Mouse (Mus musculus) heart, embryonic 16.5 days (tissue): ENCODE measurements around the gene Hes2. TPM values are rescaled to one million over a fixed set of nuclear protein-coding genes. Genes with fewer than 3 reads are reported as not detected.
A peak's percentile ranks its signal among the peaks of the same experiment; 100 is the strongest.

Experiments used
- ATAC-seq: fragments of 200-750 bp; cut with Nextera tagmentation; replicated peaks from 2 replicates; pipeline ENCODE4 v1.8.0; 2017; ENCODE audit warnings: moderate number of reproducible peaks; ENCODE audit not compliant: insufficient read depth, low FRiP score; ENCODE audit errors: extremely low read depth
- H3K27ac ChIP-seq: fragments of 300-500 bp; sonication (generic); 2 replicates; pipeline ENCODE4 v1.5.1; 2014; ENCODE audit warnings: mild to moderate bottlenecking, low read length, control low read depth, moderate library complexity
- H3K27me3 ChIP-seq: fragments of 300-500 bp; sonication (generic); 2 replicates; pipeline ENCODE4 v1.6.1; 2014; ENCODE audit warnings: low read length, mixed read lengths; ENCODE audit not compliant: control insufficient read depth, insufficient read depth
- H3K36me3 ChIP-seq: fragments of 300-500 bp; sonication (generic); 2 replicates; pipeline ENCODE4 v1.6.1; 2014; ENCODE audit not compliant: control insufficient read depth, insufficient read depth
- H3K4me1 ChIP-seq: fragments of 300-500 bp; sonication (generic); 2 replicates; pipeline ENCODE4 v1.6.1; 2014; ENCODE audit warnings: low read length, mixed read lengths; ENCODE audit not compliant: control insufficient read depth, insufficient read depth
- H3K4me2 ChIP-seq: fragments of 300-500 bp; sonication (generic); 2 replicates; pipeline ENCODE4 v1.6.1; 2014; ENCODE audit warnings: low read depth, mild to moderate bottlenecking, control low read depth, low read length
- H3K4me3 ChIP-seq: fragments of 300-500 bp; sonication (generic); 2 replicates; pipeline ENCODE4 v1.5.1; 2014; ENCODE audit warnings: mild to moderate bottlenecking, control low read depth, low read length
- H3K9ac ChIP-seq: fragments of 300-500 bp; sonication (generic); 2 replicates; pipeline ENCODE4 v1.6.1; 2014; ENCODE audit warnings: low read length, control low read depth
- H3K9me3 ChIP-seq: fragments of 300-500 bp; sonication (generic); replicated peaks from 2 replicates; pipeline ENCODE4 v1.6.1; 2016; ENCODE audit warnings: low read length; ENCODE audit not compliant: control insufficient read depth
- WGBS: fragments of 180-500 bp; shearing (Covaris S2); extraction: QIAGEN DNeasy Blood & Tissue Kit; methylation state at CpG from one replicate; pipeline ENCODE4 v1.1.7; 2014; 5-methylcytosine and 5-hydroxymethylcytosine counted together
- polyA plus RNA-seq: library from polyadenylated mRNA; unstranded; fragments of >200 nt; fragmentation: Nextera tagmentation; extraction: Ambion mirVana; gene quantifications from 2 replicates; pipeline ENCODE4 v1.2.1, GENCODE M21; 2015

Gene Hes2
- polyA plus RNA-seq, 1 experiment from 2014 or later: 0.14 TPM

DNA sequence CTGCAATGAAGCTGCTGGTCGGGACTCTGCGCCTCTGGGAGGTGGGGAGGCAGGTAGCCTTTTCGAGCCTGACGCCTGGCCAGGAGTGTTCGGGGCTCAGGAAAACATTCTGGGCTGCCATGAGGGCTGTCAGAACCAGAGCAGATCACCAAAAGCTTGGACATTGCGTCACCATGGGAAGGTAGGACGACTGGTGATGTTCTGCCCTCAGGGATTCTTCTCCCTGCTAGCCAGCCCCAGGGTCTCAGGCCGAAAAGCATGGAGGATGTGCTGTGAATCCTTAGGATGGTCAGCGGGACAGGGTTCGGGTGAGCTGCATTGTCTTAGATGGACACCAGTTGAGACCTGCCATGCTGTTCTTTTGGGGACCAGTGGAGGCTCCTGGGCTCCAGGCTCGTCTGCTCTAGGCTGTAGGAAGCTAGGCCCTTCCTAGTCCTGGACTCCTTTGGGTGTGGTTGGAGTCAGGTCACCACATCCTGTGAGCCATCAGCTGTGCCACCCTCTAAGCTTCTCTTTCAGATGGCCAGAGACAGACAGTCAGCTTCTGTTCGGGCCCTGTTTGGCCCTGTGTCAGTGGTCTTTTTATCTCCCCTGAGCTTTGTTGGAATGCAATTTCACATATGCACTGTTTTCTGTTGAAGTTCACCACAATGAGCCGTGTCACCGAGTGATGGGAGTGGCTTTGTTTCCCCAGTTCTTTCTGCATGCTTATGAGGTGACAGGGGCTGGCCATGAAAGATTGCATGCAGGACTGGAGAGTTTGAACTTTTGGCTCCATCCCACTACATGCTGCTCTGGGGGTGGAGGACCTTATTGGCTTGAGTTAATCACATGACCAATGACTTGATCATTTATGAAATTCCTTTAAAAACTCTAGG is 27.8 kb downstream of the Hes2 start:
- Histone ChIP-seq H3K27me3 (no peaks in the 10 kb centered on the region), H3K4me3 (peak overlapping the region; percentile 51), H3K9ac (peak overlapping the region; percentile 77), H3K27ac (peak overlapping the region; percentile 96), H3K4me1 (peaks cover 52% of the 10 kb centered on the region), H3K4me2 (peak overlapping the region; percentile 77), H3K9me3 (no peaks in the 10 kb centered on the region), H3K36me3 (no peaks in the 10 kb centered on the region)
- WGBS: 22% methylated on average over 14 of the region's 14 CpGs
- peak; percentile 7; the same call in 1 of the 2 replicates for ATAC-seq

DNA sequence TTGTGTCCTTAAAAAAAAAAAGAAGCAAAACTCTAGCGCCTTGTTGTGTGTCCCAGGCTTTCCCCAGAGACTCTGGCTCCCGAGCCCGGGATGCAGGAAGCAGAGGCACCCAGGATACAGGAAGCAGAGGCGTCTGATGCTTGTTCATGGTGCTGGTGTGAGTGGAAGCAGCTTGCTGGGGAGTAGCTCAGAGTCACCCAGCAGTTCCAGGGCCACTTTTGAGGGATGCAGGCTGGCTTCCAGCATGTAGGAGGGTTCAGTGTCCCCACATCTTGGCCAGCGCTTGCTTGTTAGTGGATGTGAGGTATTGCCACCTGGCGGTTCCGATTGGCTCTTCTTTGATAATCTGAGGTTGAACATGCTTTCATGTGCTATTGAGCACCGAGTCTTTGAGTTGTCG is 28.5 kb downstream of the Hes2 start:
- Histone ChIP-seq H3K27ac (peak overlapping the region; percentile 96), H3K27me3 (no peaks in the 10 kb centered on the region), H3K4me3 (peak overlapping the region; percentile 51), H3K9ac (peak overlapping the region; percentile 77; the same call in 1 of the 2 replicates), H3K4me1 (peaks cover 52% of the 10 kb centered on the region), H3K36me3 (no peaks in the 10 kb centered on the region), H3K9me3 (no peaks in the 10 kb centered on the region), H3K4me2 (peak overlapping the region; percentile 77)
- WGBS: 75% methylated on average over 9 of the region's 9 CpGs
- ATAC-seq: no peak

DNA sequence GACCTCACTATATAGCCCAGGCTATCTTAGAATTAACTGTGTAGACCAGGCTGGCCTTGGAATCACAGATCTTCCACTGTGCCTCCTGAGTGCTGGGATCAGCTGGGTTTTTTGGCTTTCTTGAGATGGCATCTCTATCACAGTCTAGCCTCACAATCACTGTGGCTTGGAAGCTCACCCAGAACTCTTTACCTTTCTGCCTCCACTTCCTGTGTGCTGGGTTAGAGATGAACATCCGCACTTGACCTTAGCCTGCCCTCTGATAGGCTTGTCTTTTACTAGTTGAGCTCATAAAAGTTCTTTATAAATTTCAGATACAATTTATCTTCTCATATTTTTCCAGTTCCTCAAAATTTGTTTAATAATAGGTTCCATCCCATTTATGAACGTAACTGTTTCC is 30.0 kb downstream of the Hes2 start:
- Histone ChIP-seq H3K9ac (no peak overlapping the region), H3K9me3 (no peaks in the 10 kb centered on the region), H3K4me2 (no peak overlapping the region), H3K27ac (no peak overlapping the region), H3K36me3 (no peaks in the 10 kb centered on the region), H3K4me1 (peaks cover 52% of the 10 kb centered on the region), H3K27me3 (no peaks in the 10 kb centered on the region), H3K4me3 (no peak overlapping the region)
- WGBS: 91% methylated on average over 2 of the region's 2 CpGs
- ATAC-seq: no peak

DNA sequence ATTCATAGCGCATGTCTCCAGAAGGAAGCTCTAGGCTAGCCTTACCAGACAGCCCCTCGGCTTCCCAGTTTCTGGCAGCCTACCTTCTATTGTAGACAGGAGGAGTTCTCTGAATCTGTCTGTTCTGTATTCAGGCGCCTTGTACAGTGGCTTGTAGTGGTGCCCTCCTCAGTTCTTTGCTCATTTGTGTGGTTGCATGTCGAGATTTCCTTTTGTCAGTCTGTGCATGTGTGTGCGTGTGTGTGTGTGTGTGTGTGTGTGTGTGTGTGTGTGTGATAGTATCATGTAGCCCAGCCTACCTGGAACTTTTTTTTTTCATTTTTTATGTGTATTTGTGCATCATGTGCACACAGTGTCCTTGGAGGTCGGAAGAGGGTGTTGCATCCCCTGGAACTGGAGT is 30.4 kb downstream of the Hes2 start:
- Histone ChIP-seq H3K4me1 (peaks cover 52% of the 10 kb centered on the region), H3K27me3 (no peaks in the 10 kb centered on the region), H3K9ac (no peak overlapping the region), H3K4me3 (no peak overlapping the region), H3K9me3 (no peaks in the 10 kb centered on the region), H3K27ac (no peak overlapping the region), H3K36me3 (no peaks in the 10 kb centered on the region), H3K4me2 (no peak overlapping the region)
- WGBS: 84% methylated on average over 6 of the region's 6 CpGs
- no peak for ATAC-seq

DNA sequence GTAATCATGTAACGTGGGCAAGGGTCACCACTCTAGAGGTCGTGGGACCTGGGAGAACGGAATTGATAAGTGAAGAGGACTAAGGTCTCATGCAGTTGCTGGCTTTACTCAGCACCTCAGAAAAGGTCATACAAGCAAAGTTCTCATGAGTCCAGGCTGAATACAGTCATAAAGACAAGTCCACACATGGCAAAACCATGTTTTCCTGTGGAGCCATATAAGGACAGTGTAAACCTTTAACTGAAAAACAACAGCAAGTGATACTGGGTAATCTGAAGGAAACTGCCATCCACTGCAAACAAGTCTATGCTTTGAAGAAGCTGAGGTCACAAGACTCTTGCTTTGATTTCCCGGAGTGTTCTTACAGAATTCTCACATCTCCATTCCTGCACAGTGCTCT is 31.0 kb downstream of the Hes2 start:
- Histone ChIP-seq H3K27me3 (no peaks in the 10 kb centered on the region), H3K4me3 (no peak overlapping the region), H3K27ac (peak overlapping the region; percentile 17), H3K4me1 (peaks cover 48% of the 10 kb centered on the region), H3K9ac (no peak overlapping the region), H3K9me3 (no peaks in the 10 kb centered on the region), H3K36me3 (no peaks in the 10 kb centered on the region), H3K4me2 (no peak overlapping the region)
- no peak for ATAC-seq
- 56% methylated on average over 4 of the region's 4 CpGs for WGBS

DNA sequence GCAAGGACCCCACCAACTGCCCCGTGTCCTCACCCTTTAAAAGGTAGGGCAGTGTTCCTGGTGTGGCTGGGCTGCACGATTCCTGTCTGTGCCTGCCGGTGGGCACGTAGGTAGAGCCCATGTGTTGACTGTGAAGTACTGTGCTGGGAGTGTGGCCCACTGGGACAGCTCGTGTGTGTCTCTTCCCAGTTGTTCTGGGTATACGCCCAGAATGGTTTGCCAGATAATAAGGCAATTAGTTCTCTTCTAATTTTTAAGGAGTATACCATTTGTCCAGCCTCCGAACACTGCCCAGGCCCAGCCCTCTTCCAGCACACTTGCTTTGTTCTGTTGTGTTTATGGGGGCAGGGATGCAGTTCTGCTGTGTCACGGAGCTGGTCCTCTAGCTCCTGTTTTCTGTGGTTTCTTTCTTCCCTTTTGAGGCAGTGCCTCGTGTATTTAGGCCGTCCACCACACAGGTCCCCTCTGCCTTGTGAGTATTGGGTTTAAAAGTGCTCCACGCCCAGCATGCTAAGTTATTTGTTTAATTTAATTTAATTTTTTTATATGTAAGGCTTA is 31.5 kb downstream of the Hes2 start:
- Histone ChIP-seq H3K27me3 (no peaks in the 10 kb centered on the region), H3K4me2 (no peak overlapping the region), H3K9ac (no peak overlapping the region), H3K36me3 (no peaks in the 10 kb centered on the region), H3K9me3 (no peaks in the 10 kb centered on the region), H3K4me3 (no peak overlapping the region), H3K27ac (peak overlapping the region; percentile 17), H3K4me1 (peaks cover 43% of the 10 kb centered on the region)
- WGBS: 62% methylated on average over 11 of the region's 11 CpGs
- no peak for ATAC-seq

DNA sequence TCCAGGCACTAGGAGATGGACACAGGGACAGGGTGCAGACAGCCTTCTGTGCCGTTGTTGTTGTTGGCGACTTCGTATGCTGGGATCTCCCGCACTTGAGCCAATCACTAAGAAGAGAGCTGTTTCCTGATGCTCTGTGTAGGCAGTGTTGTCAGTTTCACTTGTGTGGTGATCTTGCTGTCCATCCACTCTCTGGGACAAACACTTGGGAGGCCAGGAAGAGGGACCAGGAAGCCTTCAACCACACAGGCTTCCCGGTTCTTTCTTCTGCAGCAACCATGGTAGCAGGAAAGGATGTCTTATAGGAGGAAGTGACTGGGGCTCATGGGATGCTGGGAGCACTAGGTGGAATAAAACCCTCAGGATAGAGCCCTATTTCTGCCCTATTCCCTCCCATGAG is 32.0 kb downstream of the Hes2 start:
- no peak overlapping the region for H3K4me3 ChIP-seq
- peaks cover 38% of the 10 kb centered on the region for H3K4me1 ChIP-seq
- no peak overlapping the region for H3K4me2 ChIP-seq
- H3K27me3 ChIP-seq: no peaks in the 10 kb centered on the region
- ATAC-seq: no peak
- H3K36me3 ChIP-seq: no peaks in the 10 kb centered on the region
- no peak overlapping the region; the same call in 1 of the 2 replicates for H3K9ac ChIP-seq
- H3K27ac ChIP-seq: peak overlapping the region; percentile 17
- 52% methylated on average over 5 of the region's 5 CpGs for WGBS
- no peaks in the 10 kb centered on the region for H3K9me3 ChIP-seq

DNA sequence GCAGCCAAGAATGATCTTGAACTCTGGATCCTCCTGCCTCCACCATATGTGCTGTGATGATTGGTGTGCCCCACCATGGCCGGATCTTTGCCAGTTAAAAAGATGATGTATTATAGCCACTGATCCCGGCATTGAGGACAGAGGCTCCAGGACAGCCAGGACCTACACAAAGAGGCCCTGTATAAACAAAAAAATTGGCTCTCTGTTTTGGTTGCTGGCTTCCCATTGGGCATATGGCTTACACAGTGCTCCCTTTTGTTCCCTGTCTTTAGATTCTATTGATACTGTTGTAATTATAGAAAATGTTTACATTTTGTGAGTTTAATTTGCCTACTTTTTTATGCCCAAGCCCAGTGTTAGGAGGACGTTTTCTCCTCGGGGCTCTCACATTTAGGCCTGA is 33.9 kb downstream of the Hes2 start:
- Histone ChIP-seq H3K36me3 (no peaks in the 10 kb centered on the region), H3K27ac (no peak overlapping the region), H3K4me2 (no peak overlapping the region), H3K4me3 (no peak overlapping the region), H3K9me3 (no peaks in the 10 kb centered on the region), H3K9ac (no peak overlapping the region), H3K27me3 (no peaks in the 10 kb centered on the region), H3K4me1 (peaks cover 22% of the 10 kb centered on the region)
- 64% methylated on average over 4 of the region's 4 CpGs for WGBS
- no peak for ATAC-seq

DNA sequence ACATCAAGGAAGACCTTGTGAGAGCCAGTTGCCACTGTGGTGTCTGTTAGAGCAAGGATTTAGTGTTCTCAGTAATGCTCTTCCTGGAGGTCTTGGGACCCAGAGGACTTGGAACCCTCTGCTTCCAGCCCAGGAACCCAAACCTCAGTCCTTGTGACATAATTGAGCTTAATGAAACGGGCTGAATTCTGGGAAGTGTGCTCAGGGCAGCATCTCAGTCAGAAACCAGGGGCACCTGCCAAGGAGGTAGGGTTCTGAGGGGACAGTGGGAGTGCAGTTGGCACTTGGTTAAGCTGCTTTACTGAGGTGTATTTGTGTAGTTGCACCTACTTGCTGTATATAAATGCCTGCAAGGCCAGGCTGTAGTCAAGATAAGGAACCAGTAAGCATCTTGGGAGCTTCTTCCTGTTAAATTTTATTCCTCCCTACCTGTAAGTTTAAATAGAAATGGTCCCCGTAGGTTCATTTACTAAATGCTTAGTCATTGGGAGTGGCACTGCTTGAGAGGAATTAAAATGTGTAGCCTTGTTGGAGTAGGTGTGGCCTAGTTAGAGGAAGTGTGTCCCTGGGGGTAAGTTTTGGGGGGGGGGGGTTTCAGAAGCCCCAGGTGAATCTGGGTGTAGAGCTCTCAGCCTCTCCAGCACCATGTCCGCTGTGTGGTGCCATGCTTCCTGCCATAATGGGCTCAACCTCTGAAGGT is 36.0 kb downstream of the Hes2 start:
- H3K9me3 ChIP-seq: no peaks in the 10 kb centered on the region
- H3K4me3 ChIP-seq: no peak overlapping the region

More for the DNA sequence above, 36.0 kb downstream of the Hes2 start:
- Histone ChIP-seq H3K4me1 (peaks cover 20% of the 10 kb centered on the region), H3K9ac (no peak overlapping the region), H3K36me3 (no peaks in the 10 kb centered on the region), H3K27me3 (no peaks in the 10 kb centered on the region), H3K27ac (no peak overlapping the region), H3K4me2 (no peak overlapping the region)
- no peak for ATAC-seq
- WGBS: 76% methylated on average over 3 of the region's 3 CpGs
